In genomic region chr9:99744548-99744947, GRCm38 (mm10) we compare ENCODE assay signal across 12 mouse cellular contexts. TPM values are rescaled to one million over a fixed set of nuclear protein-coding genes. Genes with fewer than 3 reads are reported as not detected.
A peak's percentile ranks its signal among the peaks of the same experiment; 100 is the strongest.
DNase-seq lines count a peak whose midpoint lies in the region; ATAC-seq lines count a peak whose summit lies in the region.
"Had no signal": no experiment of that assay in that cellular context is flagged by ENCODE, and none has a peak within 500 bp of the region (broad histone marks: within the 10 kb centered on the region; RNA-seq: fewer than 3 reads in every experiment).

No protein-coding gene starts in this region.

- H3K9me3 ChIP-seq in midbrain, embryonic 12.5 days: no peaks in the 10 kb centered on the region
- H3K9me3 ChIP-seq in midbrain, embryonic 16.5 days (replicated peaks; ENCODE audit: control insufficient read depth, low read length, poor library complexity, severe bottlenecking): no peaks in the 10 kb centered on the region
- H3K9me3 ChIP-seq in hindbrain, embryonic 16.5 days (ENCODE audit: control insufficient read depth, low read length): no peaks in the 10 kb centered on the region
- H3K9me3 ChIP-seq in neural tube, embryonic 15.5 days (replicated peaks): no peaks in the 10 kb centered on the region

- H3K36me3 ChIP-seq in midbrain, embryonic 12.5 days: no peaks in the 10 kb centered on the region
- H3K36me3 ChIP-seq in midbrain, embryonic 16.5 days (ENCODE audit: control insufficient read depth, insufficient read depth, low read length): no peaks in the 10 kb centered on the region
- no peaks in the 10 kb centered on the region for H3K36me3 ChIP-seq in hindbrain, embryonic 16.5 days (ENCODE audit: control insufficient read depth, insufficient read depth, low read length)
- no peaks in the 10 kb centered on the region for H3K36me3 ChIP-seq in neural tube, embryonic 15.5 days

- no peak overlapping the region for H3K9ac ChIP-seq in midbrain, embryonic 12.5 days (replicated peaks)
- H3K9ac ChIP-seq in midbrain, embryonic 16.5 days (ENCODE audit: low read depth, low read length): no peak overlapping the region
- no peak overlapping the region for H3K9ac ChIP-seq in hindbrain, embryonic 16.5 days (ENCODE audit: low read depth, low read length)
- H3K9ac ChIP-seq in neural tube, embryonic 15.5 days (replicated peaks): no peak overlapping the region

- H3K4me2 ChIP-seq in midbrain, embryonic 12.5 days (replicated peaks): no peak overlapping the region
- no peak overlapping the region for H3K4me2 ChIP-seq in midbrain, embryonic 16.5 days (ENCODE audit: low read length)
- H3K4me2 ChIP-seq in hindbrain, embryonic 16.5 days (ENCODE audit: low read length): no peak overlapping the region
- peak overlapping the region; percentile 28 for H3K4me2 ChIP-seq in neural tube, embryonic 15.5 days
- H3K4me2 ChIP-seq: heart, embryonic 11.5 days had no signal

- H3K27ac ChIP-seq in midbrain, embryonic 12.5 days (replicated peaks): no peak overlapping the region
- no peak overlapping the region for H3K27ac ChIP-seq in midbrain, embryonic 16.5 days (ENCODE audit: low read length)
- no peak overlapping the region for H3K27ac ChIP-seq in hindbrain, embryonic 16.5 days (ENCODE audit: low read depth, low read length)
- no peak overlapping the region for H3K27ac ChIP-seq in neural tube, embryonic 15.5 days (replicated peaks)

- DNase-seq in embryo, embryonic 10.5 days (ENCODE audit: low spot score): peak; percentile 19
- DNase-seq in embryo, embryonic 10 days (ENCODE audit: low spot score): no peak
- DNase-seq in B cell, adult 2 months: no peak
- DNase-seq in gastrocnemius, adult 8-10 months (ENCODE audit: low spot score in 2 of 2): no peak
- DNase-seq: adrenal gland, postnatal 14 days had no signal

- 66% methylated on average over 5 of the region's 5 CpGs for WGBS in midbrain, embryonic 12.5 days
- WGBS in midbrain, embryonic 16.5 days: 54% methylated on average over 5 of the region's 5 CpGs
- WGBS in hindbrain, embryonic 16.5 days: 38% methylated on average over 5 of the region's 5 CpGs
- 16% methylated on average over 5 of the region's 5 CpGs for WGBS in neural tube, embryonic 15.5 days

- H3K27me3 ChIP-seq in midbrain, embryonic 12.5 days: no peaks in the 10 kb centered on the region
- H3K27me3 ChIP-seq in midbrain, embryonic 16.5 days (ENCODE audit: control insufficient read depth, insufficient read depth, low read depth, low read length): no peaks in the 10 kb centered on the region
- H3K27me3 ChIP-seq in hindbrain, embryonic 16.5 days (replicated peaks; ENCODE audit: control insufficient read depth, insufficient read depth, low read length): no peaks in the 10 kb centered on the region
- no peaks in the 10 kb centered on the region for H3K27me3 ChIP-seq in neural tube, embryonic 15.5 days (replicated peaks)

- peaks cover 7% of the 10 kb centered on the region; the same call in 1 of the 2 replicates for H3K4me1 ChIP-seq in midbrain, embryonic 12.5 days
- no peaks in the 10 kb centered on the region for H3K4me1 ChIP-seq in midbrain, embryonic 16.5 days (ENCODE audit: control insufficient read depth, insufficient read depth, low read length)
- no peaks in the 10 kb centered on the region for H3K4me1 ChIP-seq in hindbrain, embryonic 16.5 days (ENCODE audit: control insufficient read depth, insufficient read depth, low read depth, low read length)
- peaks cover 14% of the 10 kb centered on the region for H3K4me1 ChIP-seq in neural tube, embryonic 15.5 days

- peak; percentile 47; the same call in 1 of the 2 replicates for ATAC-seq in midbrain, embryonic 12.5 days (ENCODE audit: low FRiP score, low read depth)
- ATAC-seq in midbrain, embryonic 16.5 days: no peak
- ATAC-seq in hindbrain, embryonic 16.5 days: peak; percentile 61
- peak; percentile 74 for ATAC-seq in neural tube, embryonic 15.5 days (ENCODE audit: low FRiP score)

- H3K4me3 ChIP-seq in midbrain, embryonic 12.5 days: no peak overlapping the region
- H3K4me3 ChIP-seq in midbrain, embryonic 16.5 days (ENCODE audit: low read depth, low read length): no peak overlapping the region
- H3K4me3 ChIP-seq in hindbrain, embryonic 16.5 days (ENCODE audit: low read length): no peak overlapping the region
- no peak overlapping the region for H3K4me3 ChIP-seq in neural tube, embryonic 15.5 days (replicated peaks)

RNA-seq across cellular contexts. Expression of gene Cldn18, which starts 27.5 kb away (rescaled TPM):
- polyA plus RNA-seq in midbrain, embryonic 12.5 days (2016; fragmentation: Nextera tagmentation; extraction: Ambion mirVana): not detected in 2 replicates
- not detected in 2 replicates for polyA plus RNA-seq in midbrain, embryonic 16.5 days (2015; fragmentation: Nextera tagmentation; extraction: Ambion mirVana)
- not detected in 2 replicates for polyA plus RNA-seq in hindbrain, embryonic 16.5 days (2015; fragmentation: Nextera tagmentation; extraction: Ambion mirVana)
- not detected in 2 replicates for polyA plus RNA-seq in neural tube, embryonic 15.5 days (2015; fragmentation: Nextera tagmentation; extraction: Ambion mirVana)
- total RNA-seq in gastrocnemius, adult 8-10 months (2022): not detected
- total RNA-seq: adrenal gland, postnatal 14 days; megakaryocyte, adult 5-6 weeks had no signal
- polyA plus RNA-seq: cerebellum, adult 2 months had no signal
